Mouse (Mus musculus): Measurements from ENCODE around the gene Mllt11.

DNA sequence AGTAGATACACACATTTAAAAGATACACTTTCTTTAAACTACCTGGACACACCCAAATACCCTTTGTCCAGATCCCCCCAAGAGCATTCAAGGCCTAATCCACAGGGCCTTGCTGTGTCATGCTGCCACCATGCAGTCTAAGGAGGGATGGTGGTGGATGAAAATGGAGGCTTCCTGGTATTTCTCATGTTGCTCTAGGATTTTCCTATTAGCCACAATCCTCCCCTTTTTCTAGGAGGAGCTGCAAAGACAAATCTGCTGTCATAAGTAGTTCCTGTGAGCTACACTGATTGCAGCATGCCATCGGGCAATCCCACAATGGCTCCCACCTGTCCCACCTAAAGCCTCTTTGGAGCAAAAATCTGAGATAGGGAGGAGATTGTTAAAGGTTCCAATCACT is 4.8 kb downstream of the Mllt11 start:
- TF ChIP-seq CTCF (IDR thresholded peaks at IDR 0.05; ENCODE audit: low read depth) (no peak), EP300 (optimal IDR thresholded peaks at IDR 0.05) (no peak)
